Mouse (Mus musculus) kidney, adult 2 months (tissue): ENCODE measurements around the gene Nodal.

ENCODE experiments used
- CTCF ChIP-seq: fragments of 200-500 bp; conservative IDR thresholded peaks from 2 replicates; pipeline ENCODE4 v1.5.1; 2011; ENCODE audit warnings: low read depth, mild to moderate bottlenecking, control low read depth, low read length, moderate library complexity, mixed read lengths; ENCODE audit not compliant: insufficient read depth, insufficient read length
- POLR2A ChIP-seq: fragments of 200-500 bp; IDR thresholded peaks from one replicate; pipeline ENCODE4 v1.6.1; 2011; ENCODE audit warnings: low read depth, low read length, control low read depth

DNA sequence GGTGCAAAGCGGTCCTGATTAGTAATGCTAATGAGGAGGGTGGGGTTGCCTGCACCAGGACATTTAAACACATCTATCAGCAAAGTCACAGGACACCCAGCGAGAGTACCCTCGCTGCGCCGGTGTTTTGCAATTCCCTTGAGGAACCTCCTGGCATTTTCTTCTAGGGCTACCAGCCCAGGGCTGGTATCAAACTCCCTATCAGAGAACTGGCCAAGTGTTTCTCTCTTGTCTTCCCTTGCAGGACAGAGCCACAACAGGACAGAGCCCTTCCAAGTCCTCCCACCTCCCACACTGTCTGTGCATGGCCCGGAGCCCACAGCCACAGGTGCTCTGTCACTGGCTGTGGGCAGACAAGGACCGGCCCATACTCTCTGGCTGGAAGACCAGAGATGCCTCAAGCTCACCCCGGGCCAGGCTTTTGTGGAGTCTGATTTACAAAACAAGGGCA lies 35.5 kb upstream of the Nodal start:
- TF ChIP-seq CTCF (no peak), POLR2A (no peak)
